Mouse (Mus musculus) embryonic facial prominence, embryonic 15.5 days (tissue): Measurements from ENCODE around the gene Zbtb46. TPM values are rescaled to one million over a fixed set of nuclear protein-coding genes. Genes with fewer than 3 reads are reported as not detected.
A peak's percentile ranks its signal among the peaks of the same experiment; 100 is the strongest.

Experiments used
- ATAC-seq: fragments of 200-750 bp; cut with Nextera tagmentation; 2 replicates; pipeline ENCODE4 v1.8.0; 2017; ENCODE audit warnings: low read depth, moderate TSS enrichment; ENCODE audit not compliant: insufficient number of reproducible peaks, low FRiP score, low TSS enrichment
- H3K27ac ChIP-seq: fragments of 300-500 bp; sonication (generic); replicated peaks from 2 replicates; pipeline ENCODE4 v1.5.1; 2015; ENCODE audit warnings: mild to moderate bottlenecking, inconsistent platforms
- H3K27me3 ChIP-seq: fragments of 300-500 bp; sonication (generic); 2 replicates; pipeline ENCODE4 v1.6.1; 2015; ENCODE audit warnings: inconsistent platforms
- H3K36me3 ChIP-seq: fragments of 300-500 bp; sonication (generic); 2 replicates; pipeline ENCODE4 v1.6.1; 2015; ENCODE audit warnings: mild to moderate bottlenecking, inconsistent platforms
- H3K4me1 ChIP-seq: fragments of 300-500 bp; sonication (generic); 2 replicates; pipeline ENCODE4 v1.6.1; 2015; ENCODE audit warnings: inconsistent platforms
- H3K4me2 ChIP-seq: fragments of 300-500 bp; sonication (generic); replicated peaks from 2 replicates; pipeline ENCODE4 v1.6.1; 2015; ENCODE audit warnings: mild to moderate bottlenecking, inconsistent platforms
- H3K4me3 ChIP-seq: fragments of 300-500 bp; sonication (generic); replicated peaks from 2 replicates; pipeline ENCODE4 v1.5.1; 2015; ENCODE audit warnings: mild to moderate bottlenecking, inconsistent platforms
- H3K9ac ChIP-seq: fragments of 300-500 bp; sonication (generic); 2 replicates; pipeline ENCODE4 v1.6.1; 2015; ENCODE audit warnings: inconsistent platforms
- H3K9me3 ChIP-seq: fragments of 300-500 bp; sonication (generic); replicated peaks from 2 replicates; pipeline ENCODE4 v1.6.1; 2016; ENCODE audit warnings: inconsistent platforms
- WGBS: fragments of 180-500 bp; shearing (Covaris S2); methylation state at CpG from one replicate; pipeline ENCODE4 v1.1.7; 2015; 5-methylcytosine and 5-hydroxymethylcytosine counted together
- polyA plus RNA-seq: library from polyadenylated mRNA; unstranded; fragments of >200 nt; fragmentation: Nextera tagmentation; extraction: Ambion mirVana; gene quantifications from 2 replicates; pipeline ENCODE4 v1.2.1, GENCODE M21; 2015

The Zbtb46 gene
- polyA plus RNA-seq, 1 experiment from 2014 or later: 4.6 TPM

- no peaks in the 10 kb centered on the region for H3K36me3 ChIP-seq
- H3K4me1 ChIP-seq: no peaks in the 10 kb centered on the region
- ATAC-seq: peak; percentile 29; the same call in 1 of the 2 replicates
- 23% methylated on average over 5 of the region's 5 CpGs for WGBS
- H3K4me3 ChIP-seq: no peak overlapping the region
- H3K9ac ChIP-seq: no peak overlapping the region
- H3K4me2 ChIP-seq: no peak overlapping the region
- no peaks in the 10 kb centered on the region for H3K9me3 ChIP-seq
- H3K27ac ChIP-seq: 0 out of 2 replicates have a peak overlapping the region, but pooled peaks have one; percentile 39
- H3K27me3 ChIP-seq: no peaks in the 10 kb centered on the region
These were observed 28.4 kb upstream of the Zbtb46 start for GRCm38 (mm10) chr2:181487338-181488277.

- Histone ChIP-seq H3K4me2 (no peak overlapping the region), H3K36me3 (no peaks in the 10 kb centered on the region), H3K9ac (no peak overlapping the region), H3K4me3 (no peak overlapping the region), H3K9me3 (no peaks in the 10 kb centered on the region), H3K27me3 (no peaks in the 10 kb centered on the region), H3K27ac (no peak overlapping the region), H3K4me1 (no peaks in the 10 kb centered on the region)
- 13% methylated on average over 1 of the region's 1 CpGs for WGBS
- ATAC-seq: no peak
These were observed 26.5 kb upstream of the Zbtb46 start for GRCm38 (mm10) chr2:181485741-181486140.

GRCm38 (mm10) chr2:181484456-181485233 lies 25.4 kb upstream of the Zbtb46 start:
- no peaks in the 10 kb centered on the region for H3K36me3 ChIP-seq
- no peak overlapping the region for H3K4me2 ChIP-seq
- no peak for ATAC-seq
- 74% methylated on average over 6 of the region's 6 CpGs for WGBS
- no peaks in the 10 kb centered on the region for H3K9me3 ChIP-seq
- H3K27ac ChIP-seq: no peak overlapping the region
- no peak overlapping the region for H3K9ac ChIP-seq
- no peak overlapping the region for H3K4me3 ChIP-seq
- no peaks in the 10 kb centered on the region for H3K4me1 ChIP-seq
- H3K27me3 ChIP-seq: no peaks in the 10 kb centered on the region

- ATAC-seq: no peak
These were observed 24.5 kb upstream of the Zbtb46 start for GRCm38 (mm10) chr2:181483562-181484318.

GRCm38 (mm10) chr2:181483120-181483519 lies 23.9 kb upstream of the Zbtb46 start:
- WGBS: 48% methylated on average over 2 of the region's 2 CpGs
- no peak overlapping the region for H3K9ac ChIP-seq
- no peaks in the 10 kb centered on the region for H3K9me3 ChIP-seq
- no peak for ATAC-seq
- H3K4me2 ChIP-seq: no peak overlapping the region
- no peak overlapping the region for H3K4me3 ChIP-seq
- H3K36me3 ChIP-seq: no peaks in the 10 kb centered on the region
- H3K27me3 ChIP-seq: no peaks in the 10 kb centered on the region
- no peak overlapping the region for H3K27ac ChIP-seq
- H3K4me1 ChIP-seq: no peaks in the 10 kb centered on the region

More at GRCm38 (mm10) chr2:181483562-181484318, 24.5 kb upstream of the Zbtb46 start:
- Histone ChIP-seq H3K27ac (no peak overlapping the region), H3K4me1 (no peaks in the 10 kb centered on the region), H3K9ac (no peak overlapping the region), H3K4me3 (no peak overlapping the region), H3K9me3 (no peaks in the 10 kb centered on the region), H3K4me2 (no peak overlapping the region), H3K36me3 (no peaks in the 10 kb centered on the region), H3K27me3 (no peaks in the 10 kb centered on the region)
- 33% methylated on average over 7 of the region's 7 CpGs for WGBS

GRCm38 (mm10) chr2:181472256-181472827 lies 13.1 kb upstream of the Zbtb46 start:
- H3K4me1 ChIP-seq: no peaks in the 10 kb centered on the region
- no peak overlapping the region for H3K4me2 ChIP-seq
- no peak for ATAC-seq
- no peak overlapping the region for H3K9ac ChIP-seq
- H3K36me3 ChIP-seq: no peaks in the 10 kb centered on the region
- 45% methylated on average over 1 of the region's 1 CpGs for WGBS
- no peak overlapping the region for H3K27ac ChIP-seq
- no peaks in the 10 kb centered on the region for H3K9me3 ChIP-seq
- no peak overlapping the region for H3K4me3 ChIP-seq
- no peaks in the 10 kb centered on the region for H3K27me3 ChIP-seq

GRCm38 (mm10) chr2:181471246-181471645 lies 12.0 kb upstream of the Zbtb46 start:
- Histone ChIP-seq H3K27ac (no peak overlapping the region), H3K4me1 (no peaks in the 10 kb centered on the region), H3K27me3 (no peaks in the 10 kb centered on the region), H3K9ac (no peak overlapping the region), H3K9me3 (no peaks in the 10 kb centered on the region), H3K36me3 (no peaks in the 10 kb centered on the region), H3K4me2 (no peak overlapping the region), H3K4me3 (no peak overlapping the region)
- WGBS: 51% methylated on average over 5 of the region's 5 CpGs
- peak; percentile 51 for ATAC-seq

- Histone ChIP-seq H3K27ac (no peak overlapping the region), H3K9me3 (no peaks in the 10 kb centered on the region), H3K4me3 (no peak overlapping the region), H3K27me3 (no peaks in the 10 kb centered on the region), H3K36me3 (no peaks in the 10 kb centered on the region), H3K9ac (no peak overlapping the region), H3K4me1 (no peaks in the 10 kb centered on the region), H3K4me2 (no peak overlapping the region)
- no peak for ATAC-seq
- 78% methylated on average over 2 of the region's 2 CpGs for WGBS
These were observed 11.1 kb upstream of the Zbtb46 start for GRCm38 (mm10) chr2:181470285-181470684.

GRCm38 (mm10) chr2:181465423-181465822 lies 6.2 kb upstream of the Zbtb46 start:
- peaks cover 1% of the 10 kb centered on the region for H3K4me1 ChIP-seq
- H3K4me2 ChIP-seq: no peak overlapping the region
- ATAC-seq: no peak
- 51% methylated on average over 3 of the region's 3 CpGs for WGBS
- peaks cover 36% of the 10 kb centered on the region for H3K27me3 ChIP-seq
- H3K9ac ChIP-seq: no peak overlapping the region
- no peaks in the 10 kb centered on the region for H3K36me3 ChIP-seq
- no peak overlapping the region for H3K4me3 ChIP-seq
- H3K27ac ChIP-seq: no peak overlapping the region
- H3K9me3 ChIP-seq: no peaks in the 10 kb centered on the region

- no peaks in the 10 kb centered on the region for H3K9me3 ChIP-seq
- H3K4me1 ChIP-seq: peaks cover 17% of the 10 kb centered on the region
- H3K4me3 ChIP-seq: no peak overlapping the region
- peaks cover 57% of the 10 kb centered on the region for H3K27me3 ChIP-seq
- no peak overlapping the region for H3K4me2 ChIP-seq
- no peak overlapping the region for H3K27ac ChIP-seq
- no peak for ATAC-seq
- no peaks in the 10 kb centered on the region for H3K36me3 ChIP-seq
- no peak overlapping the region for H3K9ac ChIP-seq
- WGBS: 41% methylated on average over 7 of the region's 7 CpGs
These were observed 3.9 kb upstream of the Zbtb46 start for GRCm38 (mm10) chr2:181463008-181463738.
